Mouse (Mus musculus) thymus, adult 2 months (tissue): ENCODE measurements around the gene Runx2.

Experiments used
- CTCF ChIP-seq: fragments of 200-500 bp; IDR thresholded peaks from 2 replicates; pipeline ENCODE4 v1.5.1; 2012; ENCODE audit warnings: mild to moderate bottlenecking, control low read depth, low read length, moderate library complexity, borderline replicate concordance; ENCODE audit not compliant: control insufficient read depth, poor library complexity, insufficient read depth; ENCODE audit errors: extremely low read depth
- POLR2A ChIP-seq: fragments of 200-500 bp; IDR thresholded peaks from 2 replicates; pipeline ENCODE4 v1.6.1; 2012; ENCODE audit warnings: mild to moderate bottlenecking, low read length, control low read depth, moderate library complexity; ENCODE audit not compliant: control insufficient read depth, poor library complexity, insufficient read depth; ENCODE audit errors: extremely low read depth

GRCm38 (mm10) chr17:44601317-44602021, 213.1 kb downstream of the Runx2 start:
- TF ChIP-seq CTCF (no peak), POLR2A (no peak)
